Mouse (Mus musculus): Measurements from ENCODE around the gene Cntn4. TPM values are rescaled to one million over a fixed set of nuclear protein-coding genes. Genes with fewer than 3 reads are reported as not detected.

The Cntn4 gene
- polyA plus RNA-seq, 1 experiment from 2014 or later = 0.07 TPM

- Histone ChIP-seq H3K9me3 (replicated peaks) (no peaks in the 10 kb centered on the region), H3K4me1 (no peaks in the 10 kb centered on the region), H3K4me3 (no peak overlapping the region), H3K27me3 (ENCODE audit: low read depth, poor library complexity, severe bottlenecking) (no peaks in the 10 kb centered on the region), H3K36me3 (no peaks in the 10 kb centered on the region), H3K27ac (replicated peaks) (no peak overlapping the region)
- 84% methylated on average over 1 of the region's 1 CpGs for WGBS
- DNase-seq (ENCODE audit: low spot score) = no peak
These were observed 169.8 kb downstream of the Cntn4 start for GRCm38 (mm10) chr6:105847296-105847695.

- Histone ChIP-seq H3K4me1 (no peaks in the 10 kb centered on the region), H3K4me3 (no peak overlapping the region), H3K27me3 (ENCODE audit: low read depth, poor library complexity, severe bottlenecking) (no peaks in the 10 kb centered on the region), H3K36me3 (no peaks in the 10 kb centered on the region), H3K9me3 (replicated peaks) (no peaks in the 10 kb centered on the region), H3K27ac (replicated peaks) (no peak overlapping the region)
- WGBS = 87% methylated on average over 4 of the region's 4 CpGs
- no peak for DNase-seq (ENCODE audit: low spot score)
These were observed 215.4 kb downstream of the Cntn4 start for GRCm38 (mm10) chr6:105892838-105893237.

GRCm38 (mm10) chr6:105938485-105938884 lies 261.0 kb downstream of the Cntn4 start:
- Histone ChIP-seq H3K27ac (replicated peaks) (no peak overlapping the region), H3K4me3 (no peak overlapping the region), H3K9me3 (replicated peaks) (no peaks in the 10 kb centered on the region), H3K27me3 (ENCODE audit: low read depth, poor library complexity, severe bottlenecking) (no peaks in the 10 kb centered on the region), H3K4me1 (no peaks in the 10 kb centered on the region), H3K36me3 (no peaks in the 10 kb centered on the region)
- no peak for DNase-seq (ENCODE audit: low spot score)
- WGBS = 79% methylated on average over 1 of the region's 1 CpGs

- WGBS = 83% methylated on average over 2 of the region's 2 CpGs
These were observed 261.8 kb downstream of the Cntn4 start for GRCm38 (mm10) chr6:105939303-105939702.

GRCm38 (mm10) chr6:105940591-105940990 lies 263.1 kb downstream of the Cntn4 start:
- Histone ChIP-seq H3K36me3 (no peaks in the 10 kb centered on the region), H3K9me3 (replicated peaks) (no peaks in the 10 kb centered on the region), H3K27ac (replicated peaks) (no peak overlapping the region), H3K4me1 (no peaks in the 10 kb centered on the region), H3K27me3 (ENCODE audit: low read depth, poor library complexity, severe bottlenecking) (no peaks in the 10 kb centered on the region), H3K4me3 (no peak overlapping the region)
- DNase-seq (ENCODE audit: low spot score) = no peak

More at GRCm38 (mm10) chr6:105939303-105939702, 261.8 kb downstream of the Cntn4 start:
- no peaks in the 10 kb centered on the region for H3K4me1 ChIP-seq
- no peak for DNase-seq (ENCODE audit: low spot score)
- no peak overlapping the region for H3K4me3 ChIP-seq
- H3K27ac ChIP-seq (replicated peaks) = no peak overlapping the region
- H3K36me3 ChIP-seq = no peaks in the 10 kb centered on the region
- no peaks in the 10 kb centered on the region for H3K27me3 ChIP-seq (ENCODE audit: low read depth, poor library complexity, severe bottlenecking)
- no peaks in the 10 kb centered on the region for H3K9me3 ChIP-seq (replicated peaks)

GRCm38 (mm10) chr6:105991492-105991891 lies 314.0 kb downstream of the Cntn4 start:
- Histone ChIP-seq H3K4me1 (no peaks in the 10 kb centered on the region), H3K36me3 (no peaks in the 10 kb centered on the region), H3K27ac (replicated peaks) (no peak overlapping the region), H3K27me3 (ENCODE audit: low read depth, poor library complexity, severe bottlenecking) (no peaks in the 10 kb centered on the region), H3K4me3 (no peak overlapping the region), H3K9me3 (replicated peaks) (no peaks in the 10 kb centered on the region)
- WGBS = 86% methylated on average over 1 of the region's 1 CpGs
- DNase-seq (ENCODE audit: low spot score) = no peak

GRCm38 (mm10) chr6:106013018-106013417 lies 335.6 kb downstream of the Cntn4 start:
- Histone ChIP-seq H3K9me3 (replicated peaks) (no peaks in the 10 kb centered on the region), H3K36me3 (no peaks in the 10 kb centered on the region), H3K4me1 (no peaks in the 10 kb centered on the region), H3K4me3 (no peak overlapping the region), H3K27me3 (ENCODE audit: low read depth, poor library complexity, severe bottlenecking) (no peaks in the 10 kb centered on the region), H3K27ac (replicated peaks) (no peak overlapping the region)
- no peak for DNase-seq (ENCODE audit: low spot score)
- 81% methylated on average over 5 of the region's 5 CpGs for WGBS

- 85% methylated on average over 1 of the region's 1 CpGs for WGBS
- no peak overlapping the region for H3K27ac ChIP-seq (replicated peaks)
These were observed 337.7 kb downstream of the Cntn4 start for GRCm38 (mm10) chr6:106015126-106015525.

GRCm38 (mm10) chr6:106048878-106049277 lies 371.4 kb downstream of the Cntn4 start:
- no peaks in the 10 kb centered on the region for H3K36me3 ChIP-seq
- no peak overlapping the region for H3K4me3 ChIP-seq
- H3K27ac ChIP-seq (replicated peaks) = no peak overlapping the region
- no peaks in the 10 kb centered on the region for H3K4me1 ChIP-seq
- WGBS = 78% methylated on average over 2 of the region's 2 CpGs
- no peaks in the 10 kb centered on the region for H3K27me3 ChIP-seq (ENCODE audit: low read depth, poor library complexity, severe bottlenecking)
- DNase-seq (ENCODE audit: low spot score) = no peak
- H3K9me3 ChIP-seq (replicated peaks) = no peaks in the 10 kb centered on the region

More at GRCm38 (mm10) chr6:106015126-106015525, 337.7 kb downstream of the Cntn4 start:
- H3K4me3 ChIP-seq = no peak overlapping the region
- H3K4me1 ChIP-seq = no peaks in the 10 kb centered on the region
- no peaks in the 10 kb centered on the region for H3K9me3 ChIP-seq (replicated peaks)
- H3K36me3 ChIP-seq = no peaks in the 10 kb centered on the region
- no peak for DNase-seq (ENCODE audit: low spot score)
- no peaks in the 10 kb centered on the region for H3K27me3 ChIP-seq (ENCODE audit: low read depth, poor library complexity, severe bottlenecking)

GRCm38 (mm10) chr6:106056123-106056522 lies 378.7 kb downstream of the Cntn4 start:
- no peak for DNase-seq (ENCODE audit: low spot score)
- no peaks in the 10 kb centered on the region for H3K4me1 ChIP-seq
- H3K27ac ChIP-seq (replicated peaks) = no peak overlapping the region
- no peaks in the 10 kb centered on the region for H3K9me3 ChIP-seq (replicated peaks)
- no peaks in the 10 kb centered on the region for H3K36me3 ChIP-seq
- no peaks in the 10 kb centered on the region for H3K27me3 ChIP-seq (ENCODE audit: low read depth, poor library complexity, severe bottlenecking)
- H3K4me3 ChIP-seq = no peak overlapping the region
- 73% methylated on average over 1 of the region's 1 CpGs for WGBS

GRCm38 (mm10) chr6:106078071-106078603 lies 400.7 kb downstream of the Cntn4 start:
- 52% methylated on average over 4 of the region's 4 CpGs for WGBS
- no peaks in the 10 kb centered on the region for H3K27me3 ChIP-seq (ENCODE audit: low read depth, poor library complexity, severe bottlenecking)
- no peak overlapping the region for H3K4me3 ChIP-seq
- no peak overlapping the region for H3K27ac ChIP-seq (replicated peaks)
- no peaks in the 10 kb centered on the region for H3K36me3 ChIP-seq
- no peaks in the 10 kb centered on the region for H3K9me3 ChIP-seq (replicated peaks)
- H3K4me1 ChIP-seq = peaks cover 11% of the 10 kb centered on the region; the same call in 1 of the 2 replicates
- DNase-seq (ENCODE audit: low spot score) = no peak

- no peaks in the 10 kb centered on the region for H3K36me3 ChIP-seq
These were observed 401.2 kb downstream of the Cntn4 start for GRCm38 (mm10) chr6:106078629-106079028.

GRCm38 (mm10) chr6:106097856-106098255 lies 420.4 kb downstream of the Cntn4 start:
- H3K4me1 ChIP-seq = no peaks in the 10 kb centered on the region
- no peak for DNase-seq (ENCODE audit: low spot score)
- H3K4me3 ChIP-seq = no peak overlapping the region
- H3K27ac ChIP-seq (replicated peaks) = no peak overlapping the region
- 90% methylated on average over 4 of the region's 4 CpGs for WGBS
- H3K9me3 ChIP-seq (replicated peaks) = no peaks in the 10 kb centered on the region
- no peaks in the 10 kb centered on the region for H3K27me3 ChIP-seq (ENCODE audit: low read depth, poor library complexity, severe bottlenecking)
- no peaks in the 10 kb centered on the region for H3K36me3 ChIP-seq

More at GRCm38 (mm10) chr6:106078629-106079028, 401.2 kb downstream of the Cntn4 start:
- no peaks in the 10 kb centered on the region for H3K27me3 ChIP-seq (ENCODE audit: low read depth, poor library complexity, severe bottlenecking)
- DNase-seq (ENCODE audit: low spot score) = no peak
- H3K9me3 ChIP-seq (replicated peaks) = no peaks in the 10 kb centered on the region
- H3K4me1 ChIP-seq = peaks cover 11% of the 10 kb centered on the region; the same call in 1 of the 2 replicates
- H3K4me3 ChIP-seq = no peak overlapping the region
- no peak overlapping the region for H3K27ac ChIP-seq (replicated peaks)

Data from midbrain, embryonic 10.5 days (tissue).